Mouse (Mus musculus) spleen, postnatal 14 days (tissue): ENCODE data around the gene Rnf114.

ENCODE experiments used
- DNase-seq, 2 experiments: peaks; one replicate each; pipeline ENCODE4 v3.0.0; 2021 to 2022; ENCODE audit warnings: low spot score in 2 of 2

The Rnf114 gene

GRCm38 (mm10) chr2:167491757-167492708 is at the start of gene Rnf114:
TSS of gene Rnf114 (plus strand) at chr2:167492645.
- DNase-seq: peak; percentile 27 to 28

- DNase-seq: no peak
Measured at GRCm38 (mm10) chr2:167443411-167444193, 48.8 kb upstream of the Rnf114 start.

GRCm38 (mm10) chr2:167445911-167446780 is 46.3 kb upstream of the Rnf114 start:
- DNase-seq: no peak

- no peak for DNase-seq
Measured at GRCm38 (mm10) chr2:167447207-167447606, 45.2 kb upstream of the Rnf114 start.

- DNase-seq: no peak
Measured at GRCm38 (mm10) chr2:167447629-167448028, 44.8 kb upstream of the Rnf114 start.

- no peak for DNase-seq
Measured at GRCm38 (mm10) chr2:167449331-167450275, 42.8 kb upstream of the Rnf114 start.

- no peak for DNase-seq
Measured at GRCm38 (mm10) chr2:167450647-167451046, 41.8 kb upstream of the Rnf114 start.

- DNase-seq: no peak
Measured at GRCm38 (mm10) chr2:167453814-167454213, 38.6 kb upstream of the Rnf114 start.

- no peak for DNase-seq
Measured at GRCm38 (mm10) chr2:167456361-167457020, 36.0 kb upstream of the Rnf114 start.

GRCm38 (mm10) chr2:167457213-167457612 is 35.2 kb upstream of the Rnf114 start:
- DNase-seq: no peak

- no peak for DNase-seq
Measured at GRCm38 (mm10) chr2:167458548-167458947, 33.9 kb upstream of the Rnf114 start.

- no peak for DNase-seq
Measured at GRCm38 (mm10) chr2:167459071-167459865, 33.2 kb upstream of the Rnf114 start.

- DNase-seq: peak; percentile 45 to 65
Measured at GRCm38 (mm10) chr2:167462954-167463353, 29.5 kb upstream of the Rnf114 start.

- DNase-seq: no peak
Measured at GRCm38 (mm10) chr2:167463802-167464201, 28.6 kb upstream of the Rnf114 start.

GRCm38 (mm10) chr2:167465951-167466350 is 26.5 kb upstream of the Rnf114 start:
- no peak for DNase-seq

GRCm38 (mm10) chr2:167467214-167467613 is 25.2 kb upstream of the Rnf114 start:
- no peak for DNase-seq

GRCm38 (mm10) chr2:167468444-167468843 is 24.0 kb upstream of the Rnf114 start:
- DNase-seq: no peak

- DNase-seq: no peak
Measured at GRCm38 (mm10) chr2:167470611-167471010, 21.8 kb upstream of the Rnf114 start.

GRCm38 (mm10) chr2:167471585-167471984 is 20.9 kb upstream of the Rnf114 start:
- DNase-seq: no peak
